Mouse (Mus musculus): ENCODE results near the gene Dolk.

Dolk gene

DNA sequence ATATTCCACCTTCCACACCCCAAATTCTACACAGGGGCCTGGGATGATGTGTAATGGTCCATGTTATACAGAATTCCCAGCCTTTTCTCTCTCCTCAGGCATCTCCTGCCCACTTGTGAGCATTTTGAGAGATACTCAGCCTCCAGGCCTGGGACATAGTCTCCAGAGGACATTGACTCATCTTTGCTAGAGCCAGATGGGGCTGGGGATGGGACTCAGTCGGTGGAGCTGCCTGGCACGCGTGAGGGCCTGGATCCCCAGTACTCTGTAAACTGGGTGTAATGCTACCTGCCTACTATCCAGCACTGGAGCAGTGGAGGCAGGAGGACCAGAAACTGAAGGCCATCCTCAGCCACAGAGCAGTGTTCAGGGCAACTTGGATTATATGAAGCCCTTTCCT is 37.0 kb downstream of the Dolk start:
- no peak for DNase-seq

DNA sequence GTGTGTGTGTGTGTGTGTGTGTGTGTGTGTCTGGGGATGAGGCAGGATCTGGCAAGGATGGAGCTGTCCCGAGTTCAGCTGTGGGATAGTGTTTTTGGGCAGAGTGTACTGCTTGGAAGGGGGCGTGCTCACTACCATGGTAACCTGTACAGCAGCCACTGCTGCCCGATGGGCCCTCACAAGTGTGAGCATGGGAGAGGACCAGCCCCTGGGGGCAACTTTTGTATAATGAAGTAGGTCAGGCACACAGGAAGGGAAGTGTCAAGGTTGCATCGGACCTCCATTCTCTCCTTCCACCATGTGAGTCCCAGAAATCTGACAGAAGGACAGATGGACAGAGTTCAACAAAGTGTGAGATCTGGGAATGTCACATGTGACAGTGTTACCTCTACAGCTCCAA is 38.5 kb downstream of the Dolk start:
- DNase-seq = no peak

DNA sequence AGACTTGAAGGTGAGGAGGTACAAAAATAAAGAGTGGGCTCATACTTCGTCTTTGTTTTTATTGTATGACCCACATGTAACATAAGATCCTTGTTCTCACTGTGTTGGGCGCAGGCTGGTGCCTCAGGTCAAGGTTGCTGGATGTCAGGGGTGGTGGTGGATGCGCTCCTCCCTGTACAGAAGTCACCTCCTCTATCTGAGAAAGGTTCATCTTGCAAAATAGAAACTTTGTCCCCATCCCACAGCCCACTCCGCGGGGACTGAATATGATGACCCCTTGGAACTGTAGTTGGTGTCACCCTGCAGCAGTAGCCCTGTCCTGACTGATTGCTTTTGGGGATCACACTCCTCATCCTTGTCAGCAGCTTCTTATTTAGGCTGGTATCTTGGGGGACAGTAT is 39.1 kb downstream of the Dolk start:
- DNase-seq = no peak

DNA sequence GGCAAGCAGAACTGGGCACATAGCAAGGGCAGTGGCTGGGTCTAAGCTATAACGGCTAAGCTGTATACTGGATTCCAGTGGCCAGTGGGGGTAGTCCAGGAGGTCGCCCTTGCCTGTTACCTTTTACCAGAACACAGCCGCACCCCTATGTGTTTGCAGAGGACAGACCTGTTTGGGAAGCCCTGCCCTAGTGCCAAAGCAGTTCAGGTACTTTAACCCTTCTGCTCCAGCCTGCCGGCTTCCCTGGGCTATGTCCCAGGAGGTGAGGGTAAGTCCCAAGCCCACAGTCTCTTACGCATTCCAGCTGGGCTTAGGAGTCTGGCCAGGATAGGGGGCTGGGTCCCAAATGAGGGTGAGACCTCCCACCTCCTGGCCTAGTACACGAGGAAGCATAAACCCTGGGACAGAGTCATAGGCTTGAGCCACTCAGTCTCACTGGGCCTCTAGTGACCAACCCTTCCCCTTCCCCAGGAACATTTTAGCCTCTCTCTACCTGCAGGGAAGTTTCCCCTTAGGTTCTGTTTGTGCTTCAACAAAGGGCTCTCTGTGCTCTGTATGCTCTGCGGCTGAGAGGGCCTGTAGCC is 41.4 kb downstream of the Dolk start:
- DNase-seq = no peak

DNA sequence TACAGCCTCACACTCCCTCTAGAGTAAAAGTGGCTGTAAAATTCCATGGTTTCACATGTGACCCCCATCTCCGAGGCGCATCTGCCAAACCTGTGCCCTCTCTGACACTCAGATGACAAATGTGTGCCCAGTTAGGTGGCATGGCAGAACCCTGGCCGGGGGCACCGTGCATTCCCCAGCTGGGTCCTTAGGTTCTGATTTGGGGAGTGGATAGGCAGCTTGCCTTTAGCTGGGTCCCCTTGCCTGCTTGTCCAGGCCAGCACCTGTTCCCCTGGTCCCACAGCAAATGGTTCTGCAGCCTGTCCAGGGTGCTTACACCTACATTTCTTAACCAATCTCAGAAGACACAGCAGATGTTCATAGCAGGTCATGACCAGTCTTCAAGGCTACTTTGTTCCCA is 42.7 kb downstream of the Dolk start:
- no peak for DNase-seq

DNA sequence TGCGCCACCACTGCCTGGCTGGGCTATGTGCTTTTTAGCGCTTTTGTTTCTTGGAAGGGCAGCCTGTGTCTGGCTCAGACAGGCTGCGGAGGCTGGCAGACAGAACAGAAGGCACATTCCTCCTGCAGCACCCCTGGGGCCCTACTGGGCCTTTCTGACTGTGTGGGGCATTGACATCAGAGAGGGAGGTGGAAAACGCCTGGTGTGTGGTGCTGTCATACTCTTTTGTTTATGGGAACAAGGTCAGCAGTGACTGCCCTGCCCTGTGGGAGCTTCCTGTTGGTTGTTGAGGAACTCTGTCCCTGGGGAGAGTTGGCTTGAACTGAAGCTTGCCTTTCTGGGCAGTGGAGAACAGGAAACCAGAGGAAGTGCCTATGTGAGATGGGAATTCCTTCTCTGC is 43.6 kb downstream of the Dolk start:
- DNase-seq = no peak

DNA sequence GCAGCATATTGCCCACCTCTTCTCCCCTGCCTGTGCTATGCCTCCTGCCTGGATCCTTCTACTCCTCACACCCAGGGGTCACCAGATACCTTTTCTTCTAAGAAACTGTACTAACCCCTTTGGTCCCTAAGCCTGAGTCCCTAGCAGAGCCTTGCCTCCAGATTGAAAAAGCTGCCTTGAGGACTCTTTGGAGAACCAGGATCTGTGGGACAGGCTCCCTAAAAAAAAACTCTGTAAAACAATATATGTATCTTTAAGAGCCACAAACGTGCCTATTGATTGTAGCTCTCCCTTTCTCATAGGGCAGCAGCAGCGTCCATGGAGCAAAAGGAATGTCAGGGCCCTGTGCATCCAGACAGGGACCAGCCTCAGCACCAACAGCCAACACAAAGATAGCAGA is 45.9 kb downstream of the Dolk start, which contains the start of gene Gm28035:
TSS of gene Gm28035 (plus strand) at position 301 of the 400 bp plus-strand sequence.
- no peak for DNase-seq

DNA sequence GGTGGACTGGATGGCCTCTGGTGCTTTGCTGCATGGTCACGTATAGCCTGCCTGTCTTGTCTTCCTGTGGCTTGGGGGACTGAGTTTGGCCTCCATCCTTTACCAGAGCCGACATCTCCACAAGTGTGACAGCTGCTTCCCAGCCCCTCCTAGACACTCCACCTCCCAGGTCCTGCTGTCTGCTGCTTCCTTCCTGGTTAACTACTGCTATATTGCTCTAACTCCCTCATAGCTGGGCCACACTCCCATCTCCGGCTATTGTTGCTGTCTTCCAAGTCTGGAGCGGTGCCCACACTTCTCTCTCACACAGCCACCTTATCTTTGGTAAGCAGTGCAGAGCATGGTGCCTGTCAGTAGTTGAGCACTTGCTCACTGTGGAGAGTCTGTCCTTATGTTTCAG is 46.4 kb downstream of the Dolk start:
- no peak for DNase-seq

DNA sequence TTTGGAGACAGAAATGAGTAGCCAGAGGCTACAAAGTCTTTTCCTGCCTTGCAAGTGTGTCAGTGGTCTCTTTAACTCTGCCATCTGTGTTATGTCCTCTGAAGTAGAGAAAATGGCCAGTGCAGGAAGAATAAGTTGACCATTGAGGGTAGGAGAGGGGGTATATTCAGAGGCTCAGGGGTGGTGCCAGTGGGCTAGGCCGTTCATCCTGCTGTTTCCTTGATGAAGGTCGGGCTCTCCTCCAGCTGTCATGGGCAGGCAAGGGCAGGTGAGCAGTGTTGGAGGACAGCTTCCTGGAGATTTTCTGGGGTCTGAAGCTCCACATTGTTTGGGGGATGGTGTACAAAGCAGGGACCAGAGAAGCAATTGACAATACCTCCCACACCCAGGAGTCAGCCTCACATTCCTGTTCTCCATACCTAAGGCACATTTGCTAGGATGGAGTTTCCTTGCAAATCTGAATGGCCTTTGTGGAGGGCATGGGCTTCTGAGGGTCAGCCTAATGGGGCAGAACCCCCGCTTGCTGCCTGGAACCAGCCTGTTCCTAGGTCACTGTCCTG is 47.1 kb downstream of the Dolk start:
- no peak for DNase-seq

DNA sequence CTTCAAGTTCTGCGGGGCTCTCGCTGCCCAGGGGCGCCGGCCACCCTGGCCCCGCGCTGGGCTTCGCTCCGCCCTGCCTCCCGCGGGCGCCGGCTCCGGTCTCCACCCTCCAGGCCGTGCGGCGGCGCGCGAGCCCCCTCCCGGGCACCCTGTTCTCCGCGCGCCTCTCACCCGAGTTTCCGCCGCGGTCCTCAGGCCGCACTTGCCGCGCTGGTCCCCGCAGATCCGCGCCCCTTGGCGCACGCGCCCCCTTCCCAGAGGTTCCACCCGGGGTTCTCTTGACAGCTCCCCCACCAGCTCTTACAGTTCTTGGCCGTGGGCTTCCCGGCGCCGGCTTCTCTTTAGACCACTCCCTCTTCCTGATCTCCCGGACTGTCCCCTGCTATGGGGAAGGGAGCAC is 48.3 kb downstream of the Dolk start:
- DNase-seq = peak; percentile 59

DNA sequence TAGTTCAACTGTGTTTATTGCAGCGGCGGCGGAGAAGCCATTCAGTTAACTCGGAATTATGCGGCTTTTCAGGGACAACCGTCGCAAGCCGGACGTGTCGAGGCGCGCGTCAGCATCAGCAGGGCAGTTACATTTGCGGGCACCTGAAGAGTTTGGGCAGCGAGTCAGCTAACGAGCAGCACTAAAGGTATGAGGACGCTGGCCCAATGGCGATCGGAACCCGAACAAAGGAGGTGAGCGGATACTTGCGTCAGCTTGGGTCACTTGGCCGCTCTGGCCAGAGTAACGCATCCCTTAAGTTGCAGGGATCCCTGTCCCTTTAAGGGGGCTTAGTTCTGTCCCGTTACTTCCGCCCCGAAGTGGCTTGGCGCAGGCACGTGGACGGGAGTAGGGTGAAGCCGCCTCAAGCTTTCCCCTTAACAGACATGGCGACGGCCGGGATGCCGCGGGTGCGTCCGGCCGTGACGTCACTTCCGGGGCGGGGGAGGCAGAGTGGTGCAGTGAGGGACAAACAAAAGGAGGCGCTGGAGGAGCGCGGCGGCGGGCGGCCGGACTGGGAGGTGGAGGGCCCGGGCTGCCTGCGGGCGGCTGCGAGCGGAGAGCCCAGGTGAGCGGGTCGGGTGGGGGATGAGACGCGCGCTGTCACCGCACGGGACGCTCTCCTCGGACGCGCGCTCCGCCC is 48.8 kb downstream of the Dolk start, which contains the start of gene Lrrc8a:
TSS of gene Lrrc8a (plus strand) at position 517 of the 682 bp plus-strand sequence.
- DNase-seq = peak; percentile 99

DNA sequence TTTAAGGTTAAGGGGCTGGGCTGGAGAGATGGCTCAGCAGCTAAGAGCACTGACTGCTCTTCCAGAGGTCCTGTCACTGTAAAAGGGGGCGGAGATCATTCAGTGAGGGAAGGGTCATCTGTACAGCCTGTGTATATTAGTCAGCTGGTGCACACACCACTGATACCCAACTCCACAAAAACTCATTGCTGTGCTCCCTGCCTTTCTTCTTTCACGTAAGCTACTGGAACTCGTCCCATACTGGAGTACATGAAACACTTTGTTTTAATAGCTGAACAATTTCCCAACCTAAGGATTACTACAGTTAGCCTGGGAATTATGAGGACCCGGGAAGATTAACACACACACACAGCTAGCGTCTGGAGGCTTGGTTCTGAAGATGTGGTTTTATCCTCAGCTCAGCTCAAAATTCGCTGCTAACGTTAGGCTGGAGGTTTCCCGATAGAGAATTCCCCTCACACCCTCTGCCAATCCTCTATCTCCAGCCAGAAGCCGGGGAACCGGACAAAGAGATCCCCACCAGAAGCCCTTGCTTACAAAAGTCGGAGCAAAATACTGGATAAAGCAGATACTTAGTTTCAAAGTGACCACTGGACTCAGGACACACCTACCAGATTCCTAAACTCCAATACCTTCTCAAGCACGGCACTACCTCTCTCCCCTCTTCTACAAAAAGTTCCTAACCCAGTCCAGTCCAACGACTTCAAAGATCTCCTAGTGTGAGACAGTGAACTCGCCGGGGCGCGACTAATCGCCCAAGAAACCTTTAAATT is 49.5 kb downstream of the Dolk start:
- no peak for DNase-seq

DNA sequence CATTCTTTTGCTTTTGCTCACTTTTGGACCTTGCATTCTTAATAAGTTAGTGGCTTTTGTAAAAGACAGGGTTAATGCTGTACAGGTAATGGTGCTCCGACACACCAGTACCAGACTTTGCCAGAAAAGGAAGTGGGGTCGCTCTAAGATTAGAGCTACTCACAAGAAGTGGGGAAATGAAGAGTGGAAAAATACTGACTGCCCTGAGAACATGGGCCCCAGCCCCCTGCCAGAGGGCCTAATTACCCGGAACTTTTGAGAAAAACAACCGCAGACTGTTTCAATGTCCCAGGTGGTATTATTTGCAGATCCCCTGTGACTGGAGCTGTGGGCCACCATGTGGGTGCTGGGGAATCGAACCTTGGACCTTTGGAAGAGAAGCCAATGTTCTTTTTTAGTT is 50.5 kb downstream of the Dolk start:
- DNase-seq = no peak

Data from layer of hippocampus, adult 9-11 months (tissue).